9 mouse cellular contexts compared by ENCODE assay signal in genomic region chr19:53528131-53528621, GRCm38 (mm10). TPM values are rescaled to one million over a fixed set of nuclear protein-coding genes. Genes with fewer than 3 reads are reported as not detected.
A peak's percentile ranks its signal among the peaks of the same experiment; 100 is the strongest.
DNase-seq lines count a peak whose midpoint lies in the region; ATAC-seq and TF ChIP-seq lines count a peak whose summit lies in the region.
"Had no signal": no experiment of that assay in that cellular context is flagged by ENCODE, and none has a peak within 500 bp of the region (broad histone marks: within the 10 kb centered on the region; RNA-seq: fewer than 3 reads in every experiment).

No protein-coding gene starts in this region.

- ATAC-seq in erythroblast, adult 5-6 weeks (replicated peaks; ENCODE audit: low FRiP score, poor library complexity, severe bottlenecking), result no peak
- peak; percentile 33; the same call in 1 of the 2 replicates for ATAC-seq in forebrain, embryonic 14.5 days

- H3K9ac ChIP-seq in CH12.LX (ENCODE audit: insufficient read depth, low read depth), result peak overlapping the region; percentile 82
- peak overlapping the region; percentile 69 for H3K9ac ChIP-seq in forebrain, embryonic 14.5 days (ENCODE audit: low read length)

- no peak for TF ChIP-seq RAD21 in CH12.LX (IDR thresholded peaks at IDR 0.05; ENCODE audit: low read depth, low read length)

- TF ChIP-seq POLR2A in CH12.LX (IDR thresholded peaks at IDR 0.05; ENCODE audit: low read depth, low read length), result no peak

- no peak for DNase-seq in CH12.LX (ENCODE audit: extremely low read depth)
- peak; percentile 29 for DNase-seq in forebrain, embryonic 14.5 days (ENCODE audit: low spot score)
- peak; percentile 27 for DNase-seq in lung, postnatal 10 days
- no peak for DNase-seq in right cerebral cortex, adult 2 months (ENCODE audit: low spot score in 2 of 2)
- DNase-seq in left cerebral cortex, adult 8-10 months (ENCODE audit: low spot score in 2 of 2), result no peak
- DNase-seq in ovary, adult 18-20 months (ENCODE audit: low spot score), result no peak

- under 1% methylated on average over 13 of the region's 13 CpGs for WGBS in forebrain, embryonic 14.5 days

- peaks cover 56% of the 10 kb centered on the region for H3K27me3 ChIP-seq in erythroblast, embryonic 14.5 days (ENCODE audit: control insufficient read depth)
- peaks cover 15% of the 10 kb centered on the region for H3K27me3 ChIP-seq in CH12.LX (replicated peaks)
- H3K27me3 ChIP-seq in forebrain, embryonic 14.5 days (replicated peaks; ENCODE audit: control insufficient read depth, insufficient read depth, low read length), result peaks cover 26% of the 10 kb centered on the region

- in situ Hi-C loops in CH12.LX (cut with MboI; ENCODE audit: low pct_ligation_motif_present, low pct_unique_long_range_greater_than_20kb, low sequenced_read_pairs), result no loop called here

- H3K4me1 ChIP-seq in erythroblast, embryonic 14.5 days (ENCODE audit: control insufficient read depth), result peaks cover 13% of the 10 kb centered on the region
- H3K4me1 ChIP-seq in CH12.LX (ENCODE audit: control insufficient read depth in 1 of 2, insufficient read depth in 2 of 2), result peaks cover 1 to 41% of the 10 kb centered on the region in 2 experiments; a peak in 3 of 4 replicates
- peaks cover 9% of the 10 kb centered on the region; the same call in 1 of the 2 replicates for H3K4me1 ChIP-seq in forebrain, embryonic 14.5 days (ENCODE audit: control insufficient read depth, insufficient read depth, low read length)

- H3K9me3 ChIP-seq in erythroblast, embryonic 14.5 days (ENCODE audit: control insufficient read depth, low read length), result peaks cover 34% of the 10 kb centered on the region
- peaks cover 2% of the 10 kb centered on the region for H3K9me3 ChIP-seq in CH12.LX (replicated peaks; ENCODE audit: low read length)
- no peaks in the 10 kb centered on the region for H3K9me3 ChIP-seq in forebrain, embryonic 14.5 days (replicated peaks; ENCODE audit: control insufficient read depth, low read length)

- H3K4me2 ChIP-seq in CH12.LX (ENCODE audit: insufficient read depth, low read depth, poor library complexity, severe bottlenecking), result peak overlapping the region; percentile 93
- H3K4me2 ChIP-seq in forebrain, embryonic 14.5 days (ENCODE audit: low read length), result peak overlapping the region; percentile 78

- H3K36me3 ChIP-seq in erythroblast, embryonic 14.5 days (ENCODE audit: control insufficient read depth), result no peaks in the 10 kb centered on the region
- peaks cover 0 to 7% of the 10 kb centered on the region in 2 experiments for H3K36me3 ChIP-seq in CH12.LX (replicated peaks in 1 of 2; ENCODE audit: control insufficient read depth in 1 of 2, insufficient read depth in 1 of 2, low read length in 1 of 2)
- H3K36me3 ChIP-seq in forebrain, embryonic 14.5 days (ENCODE audit: control insufficient read depth, insufficient read depth, low read length), result no peaks in the 10 kb centered on the region
- H3K36me3 ChIP-seq: G1E had no signal

- no peak overlapping the region for H3K27ac ChIP-seq in CH12.LX (ENCODE audit: insufficient read depth, low read depth)
- H3K27ac ChIP-seq in forebrain, embryonic 14.5 days (ENCODE audit: low read depth, low read length), result no peak overlapping the region

- H3K79me2 ChIP-seq in CH12.LX (replicated peaks; ENCODE audit: control insufficient read depth, extremely low read depth, insufficient read depth, poor library complexity, severe bottlenecking), result peaks cover 23% of the 10 kb centered on the region

- TF ChIP-seq EP300 in CH12.LX (IDR thresholded peaks at IDR 0.05; ENCODE audit: low read length), result no peak

- TF ChIP-seq CTCF in CH12.LX (conservative IDR thresholded peaks at IDR 0.05 in 1 of 2, IDR thresholded peaks at IDR 0.05 in 1 of 2; ENCODE audit: low read depth in 2 of 2, low read length in 2 of 2), result no peak

- H3K4me3 ChIP-seq in erythroblast, embryonic 14.5 days (replicated peaks), result peak overlapping the region; percentile 62
- peak overlapping the region; percentile 68 to 83 (median 82) for H3K4me3 ChIP-seq in CH12.LX (replicated peaks in 1 of 3; ENCODE audit: low read depth in 2 of 3, low read length in 2 of 3, poor library complexity in 1 of 3)
- peak overlapping the region; percentile 56 for H3K4me3 ChIP-seq in forebrain, embryonic 14.5 days (ENCODE audit: low read depth, low read length)

- dilution Hi-C loops in CH12.LX (cut with MboI; ENCODE audit: extremely low pct_ligation_motif_present, extremely low pct_unique_long_range_greater_than_20kb, low sequenced_read_pairs), result no loop called here

TF ChIP-seq in CH12.LX, 34 proteins besides CTCF, POLR2A, EP300 and RAD21:
- TF ChIP-seq MXI1 (IDR thresholded peaks at IDR 0.05; ENCODE audit: low read depth, low read length), result no peak
- TF ChIP-seq JUN (IDR thresholded peaks at IDR 0.05; ENCODE audit: insufficient read depth, low read depth, low read length), result no peak
- peak; percentile 43; the same call in 1 of the 2 replicates for TF ChIP-seq BHLHE40 (IDR thresholded peaks at IDR 0.05; ENCODE audit: low read depth, low read length)
- TF ChIP-seq UBTF (IDR thresholded peaks at IDR 0.05; ENCODE audit: low read depth, low read length), result no peak
- TF ChIP-seq ZMIZ1 (IDR thresholded peaks at IDR 0.05; ENCODE audit: low read depth, low read length), result no peak

RNA-seq across cellular contexts. Expression of gene Dusp5, which starts 0.7 kb away (rescaled TPM):
- polyA plus RNA-seq in erythroblast, embryonic 14.5 days (2012), result 0.10 and 0.18 TPM in 2 replicates
- 1.9 and 2.9 TPM in 2 replicates for total RNA-seq in erythroblast, adult 5-6 weeks (2015; ENCODE audit: low replicate concordance)
- 0.42 and 1.8 TPM in 2 replicates for total RNA-seq in erythroblast, adult 5-6 weeks (2017; ENCODE audit: low replicate concordance)
- total RNA-seq in CH12.LX (2012; rRNA removed) (10.6 and 10.9 TPM in 2 replicates), CH12.LX (2014; rRNA removed) (13.2 and 15.2 TPM in 2 replicates)
- 13.8 and 18.2 TPM in 2 replicates for polyA plus RNA-seq in CH12.LX (2012; ENCODE audit: insufficient read length, low read depth)
- 2.1 and 2.2 TPM in 2 replicates for polyA plus RNA-seq in forebrain, embryonic 14.5 days (2014; fragmentation: Nextera tagmentation; extraction: Ambion mirVana)
- 10 to 100 TPM in 2 of 4 experiments, 1 to 10 TPM in 2; 7.8 to 12.1 (median 10.0) TPM for total RNA-seq in left cerebral cortex, adult 8-10 months (2022)

Comparison
In these comparisons a context has a peak if more than half of its experiments do, and no peak if none do; other contexts are left out.
1. DNase-seq: peak in forebrain, embryonic 14.5 days (single experiment) and lung, postnatal 10 days (single experiment); none in CH12.LX (single experiment), right cerebral cortex, adult 2 months (0 of 2), left cerebral cortex, adult 8-10 months (0 of 2) and ovary, adult 18-20 months (single experiment).
2. Peak in every context shown above with its lines, with median percentiles within 50 percentile points of each other: H3K4me3 ChIP-seq.